Mouse (Mus musculus) CD4-positive helper T cell, adult 2 months (primary cell): ENCODE results near the gene Gm28047.

Experiments
- DNase-seq: peaks from one replicate; pipeline ENCODE4 v3.0.0-alpha.2; 2012; ENCODE audit warnings: low read depth, missing footprints, low spot score

The Gm28047 gene

DNA sequence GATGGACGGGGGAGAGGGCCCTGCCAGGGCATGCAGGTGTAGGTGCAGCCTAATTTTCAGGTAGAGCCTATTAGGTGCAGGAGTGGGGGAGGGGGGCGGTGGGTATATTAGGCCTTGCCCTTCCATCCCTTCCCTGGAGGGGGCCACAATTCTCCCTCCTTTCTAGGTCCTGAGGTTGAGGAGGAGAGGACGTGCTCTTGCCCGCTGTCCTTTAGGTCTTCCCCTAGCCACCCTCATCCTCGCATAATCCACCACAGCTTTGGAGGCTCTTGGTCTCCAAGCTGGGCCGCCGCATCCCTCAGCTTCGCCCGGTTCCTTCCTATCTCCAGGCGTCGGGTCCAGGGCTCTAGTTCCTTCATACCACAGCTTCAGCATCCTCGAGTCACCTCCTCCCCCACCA, 108.6 kb downstream of the Gm28047 start:
- DNase-seq: no peak

DNA sequence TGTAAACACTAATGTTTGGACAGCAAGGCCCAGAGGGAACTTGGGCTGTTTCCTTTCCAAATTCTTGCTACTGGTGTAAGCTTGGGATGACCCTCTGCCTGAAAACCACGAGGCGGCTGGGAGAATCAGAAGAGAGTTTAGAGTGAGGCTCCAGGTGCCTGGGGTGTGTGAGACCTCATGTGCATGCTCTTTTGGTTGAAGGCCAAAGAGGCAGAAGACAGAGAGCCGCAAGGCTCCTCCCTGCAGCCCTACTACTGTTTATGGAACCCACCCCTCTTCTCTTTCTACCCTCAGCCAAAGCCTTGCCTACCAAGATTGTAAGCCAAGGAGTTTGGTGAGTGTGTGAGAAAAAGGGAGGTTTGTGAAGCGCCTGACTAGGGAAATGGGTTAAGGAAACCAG, 109.1 kb downstream of the Gm28047 start:
- no peak for DNase-seq

- no peak for DNase-seq
Observed at GRCm38 (mm10) chr15:102515261-102515660, 109.6 kb downstream of the Gm28047 start.

DNA sequence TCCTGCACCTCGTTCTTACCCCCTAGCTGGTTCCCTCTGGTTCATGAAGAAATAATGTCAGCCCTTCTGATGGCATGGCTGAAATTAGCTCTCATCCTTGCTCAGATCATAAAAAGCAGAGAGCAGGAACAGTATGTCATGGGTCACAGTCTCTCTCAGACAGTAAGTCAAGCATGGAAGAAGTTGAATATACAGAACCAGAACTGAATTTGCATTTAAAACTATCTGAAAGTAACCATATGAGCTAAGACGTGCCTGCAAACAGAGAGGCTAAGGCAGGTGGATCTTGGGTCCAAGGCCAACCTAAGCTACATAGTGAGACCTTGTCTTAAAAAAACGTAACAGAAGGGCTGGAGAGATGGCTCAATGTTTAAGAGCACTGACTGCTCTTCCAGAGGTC, 111.9 kb downstream of the Gm28047 start:
- DNase-seq: no peak

- DNase-seq: no peak
Observed at GRCm38 (mm10) chr15:102512471-102512870, 112.4 kb downstream of the Gm28047 start.

DNA sequence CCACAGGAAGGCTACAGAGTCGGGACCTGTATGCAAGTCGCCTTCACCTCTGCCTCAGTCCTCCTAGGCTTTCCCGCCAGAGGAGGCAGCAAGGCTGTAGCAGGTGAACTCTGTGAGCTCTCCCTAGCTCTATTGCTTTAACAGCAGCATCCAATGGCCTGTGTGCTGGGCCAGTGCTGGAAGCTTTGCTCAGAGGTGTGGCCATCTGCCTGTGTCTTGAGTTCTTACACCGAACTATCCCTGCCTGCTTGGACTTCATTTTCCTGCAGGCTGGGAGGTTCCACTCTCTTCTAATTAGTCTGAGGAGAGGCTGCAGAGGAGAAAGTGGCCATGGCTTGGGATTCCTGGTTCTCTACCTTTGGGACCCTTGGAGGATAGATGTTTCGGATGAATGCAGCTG, 112.9 kb downstream of the Gm28047 start:
- no peak for DNase-seq

GRCm38 (mm10) chr15:102511285-102511833, 113.5 kb downstream of the Gm28047 start:
- no peak for DNase-seq

GRCm38 (mm10) chr15:102510590-102511284, 114.1 kb downstream of the Gm28047 start:
- peak; percentile 76 for DNase-seq

DNA sequence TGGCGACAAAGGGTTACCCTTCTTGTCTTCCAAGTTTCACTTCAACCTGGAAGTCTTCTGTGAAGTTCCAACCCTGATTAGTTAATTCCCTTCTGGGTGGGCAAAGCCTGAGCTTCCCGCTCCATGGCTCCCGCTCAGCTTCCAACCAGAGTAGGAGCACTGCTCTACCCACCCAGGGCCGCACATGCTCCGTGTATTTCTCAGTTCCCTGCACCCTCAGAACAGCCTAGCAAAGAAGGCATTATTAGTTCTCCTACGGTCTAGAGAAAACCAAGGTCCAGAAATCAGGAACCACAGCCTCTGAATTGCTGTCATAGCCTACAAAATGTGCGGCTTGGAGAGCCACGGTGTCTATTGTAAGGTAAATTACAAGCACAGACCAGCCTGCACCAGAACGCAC, 114.8 kb downstream of the Gm28047 start:
- DNase-seq: no peak

GRCm38 (mm10) chr15:102508336-102508735, 116.5 kb downstream of the Gm28047 start:
- no peak for DNase-seq

GRCm38 (mm10) chr15:102507561-102507960, 117.3 kb downstream of the Gm28047 start:
- no peak for DNase-seq

DNA sequence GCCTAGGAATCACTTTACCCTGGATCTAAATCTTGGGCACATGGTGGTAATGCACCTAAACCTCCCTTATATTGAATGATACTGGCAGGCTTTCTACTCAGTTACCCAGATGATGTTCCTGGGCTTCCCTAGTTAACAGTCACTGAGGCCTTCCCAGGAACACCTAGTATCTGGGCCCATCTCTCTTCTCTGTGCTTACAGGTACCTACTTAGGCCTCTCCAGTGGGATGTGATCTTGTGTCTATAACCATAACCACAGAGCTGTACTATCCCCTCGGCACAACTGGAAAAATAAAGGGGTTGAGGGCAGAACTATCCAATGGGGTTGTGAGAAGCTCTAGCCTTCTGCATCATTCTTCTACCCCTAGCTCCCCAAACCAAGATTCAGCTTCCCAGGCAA, 118.0 kb downstream of the Gm28047 start:
- no peak for DNase-seq

- DNase-seq: no peak
Observed at GRCm38 (mm10) chr15:102506464-102506830, 118.4 kb downstream of the Gm28047 start.

- no peak for DNase-seq
Observed at GRCm38 (mm10) chr15:102505770-102506463, 119.0 kb downstream of the Gm28047 start.

- DNase-seq: no peak
Observed at GRCm38 (mm10) chr15:102505073-102505769, 119.6 kb downstream of the Gm28047 start.

DNA sequence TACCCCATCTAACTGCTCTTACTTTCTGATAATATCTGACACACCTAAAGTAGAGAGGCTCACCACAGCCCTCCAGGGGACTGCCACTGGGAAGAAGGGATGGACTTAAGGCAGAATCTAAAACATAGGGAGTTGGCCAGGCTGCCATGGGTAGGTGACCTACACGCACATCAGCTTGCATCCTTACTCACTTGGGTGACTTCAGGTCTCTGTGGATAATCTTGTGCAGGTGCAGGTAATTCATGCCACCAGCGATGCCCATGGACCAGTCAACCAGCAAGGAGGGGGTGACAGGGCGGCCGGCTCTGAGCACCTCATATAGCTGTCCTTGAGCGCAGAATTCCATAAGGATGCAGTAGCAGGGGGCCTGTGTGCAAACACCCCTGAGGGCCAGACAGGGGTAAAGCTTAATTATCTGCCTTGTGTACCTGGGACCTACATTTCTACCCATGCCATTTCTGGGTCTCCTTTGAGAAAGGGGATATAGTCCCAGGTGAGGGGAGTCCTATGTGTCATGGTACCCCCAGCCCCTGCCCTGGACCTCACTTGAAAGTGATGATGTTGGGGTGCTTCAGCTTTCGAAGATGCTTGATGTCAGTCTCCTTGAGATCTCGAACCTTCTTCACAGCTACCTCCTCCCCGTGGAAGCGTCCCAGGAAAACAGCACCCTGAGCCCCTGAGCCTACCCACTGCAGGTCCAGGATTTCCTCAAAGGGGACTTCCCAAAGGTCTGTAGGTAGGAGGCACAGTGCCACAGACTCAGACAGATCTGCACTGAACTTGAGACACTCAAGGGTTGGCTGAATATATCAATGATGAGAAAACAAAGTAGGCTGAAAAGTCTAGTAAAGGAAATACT, 120.7 kb downstream of the Gm28047 start:
- no peak for DNase-seq

- no peak for DNase-seq
Observed at GRCm38 (mm10) chr15:102503447-102503846, 121.4 kb downstream of the Gm28047 start, which contains the start of gene Gm10337. Gene Gm10337, plus strand, starts transcription at chr15:102503722.

GRCm38 (mm10) chr15:102502254-102502840, 122.5 kb downstream of the Gm28047 start:
- no peak for DNase-seq

GRCm38 (mm10) chr15:102501084-102501814, 123.6 kb downstream of the Gm28047 start:
- no peak for DNase-seq

GRCm38 (mm10) chr15:102500479-102500878, 124.4 kb downstream of the Gm28047 start:
- no peak for DNase-seq
